Mouse (Mus musculus): ENCODE measurements around the gene Gm10959.

The Gm10959 gene

DNA sequence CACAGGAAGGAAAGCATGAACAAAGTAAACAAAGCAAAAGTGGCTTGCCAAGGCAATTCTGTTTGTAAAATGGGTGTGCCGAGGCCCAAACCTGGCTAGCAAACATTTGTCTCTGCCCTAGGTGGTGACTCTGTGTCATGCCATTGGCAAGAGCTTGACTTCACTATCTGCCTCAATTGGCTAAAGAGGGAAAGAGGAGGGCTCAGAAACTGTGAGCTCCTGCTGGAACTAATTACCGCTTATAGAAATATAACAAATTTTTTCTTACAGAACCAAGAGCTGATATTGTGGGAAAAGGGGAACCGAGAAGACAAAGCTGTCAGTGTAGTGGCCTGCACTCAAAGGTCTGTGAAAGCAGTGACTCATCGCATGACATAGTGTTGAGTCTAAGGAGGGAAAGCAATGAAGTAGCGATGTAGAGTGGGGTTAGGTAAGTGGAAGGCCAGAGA, 30.8 kb downstream of the Gm10959 start:
- peak in 1 of 2 experiments; percentile 21 for DNase-seq (ENCODE audit: low spot score in 2 of 2)

DNA sequence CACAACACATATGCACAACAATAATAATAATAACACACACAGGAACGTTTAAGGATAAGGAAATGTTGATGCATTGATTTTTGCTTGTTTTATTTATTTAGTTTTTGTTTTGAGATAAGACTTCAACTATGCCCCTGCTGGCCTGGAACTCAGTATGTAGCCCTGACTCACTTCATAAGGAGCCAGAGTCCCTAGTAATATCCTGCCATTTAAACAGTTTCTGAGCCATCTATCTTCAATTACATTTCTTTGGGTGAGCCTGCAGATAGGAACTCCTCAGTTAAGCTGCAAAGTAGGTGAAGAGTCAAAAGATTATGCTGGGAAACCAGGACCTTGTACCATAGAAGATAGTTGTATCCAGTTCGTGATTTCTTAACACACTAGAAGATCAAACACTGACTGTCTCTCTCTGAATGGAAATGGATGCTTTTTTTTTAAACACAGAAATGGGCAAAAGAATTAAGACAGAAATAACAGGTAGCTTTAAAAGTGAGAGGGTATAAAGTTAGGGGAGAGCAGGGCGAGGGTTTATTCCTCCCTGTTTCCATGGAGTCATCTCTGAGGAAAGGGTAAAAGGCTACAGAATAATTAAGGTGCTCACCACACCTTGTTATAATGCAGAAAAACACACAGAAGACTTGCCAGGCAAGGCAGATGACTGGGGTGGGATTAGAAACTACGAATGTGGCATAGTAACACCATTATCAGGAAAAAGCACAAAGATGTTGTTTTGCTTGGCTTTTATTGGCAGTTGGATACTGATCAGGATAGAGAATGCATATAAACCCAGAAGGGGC, 31.5 kb downstream of the Gm10959 start:
- DNase-seq (ENCODE audit: low spot score in 2 of 2): no peak

DNA sequence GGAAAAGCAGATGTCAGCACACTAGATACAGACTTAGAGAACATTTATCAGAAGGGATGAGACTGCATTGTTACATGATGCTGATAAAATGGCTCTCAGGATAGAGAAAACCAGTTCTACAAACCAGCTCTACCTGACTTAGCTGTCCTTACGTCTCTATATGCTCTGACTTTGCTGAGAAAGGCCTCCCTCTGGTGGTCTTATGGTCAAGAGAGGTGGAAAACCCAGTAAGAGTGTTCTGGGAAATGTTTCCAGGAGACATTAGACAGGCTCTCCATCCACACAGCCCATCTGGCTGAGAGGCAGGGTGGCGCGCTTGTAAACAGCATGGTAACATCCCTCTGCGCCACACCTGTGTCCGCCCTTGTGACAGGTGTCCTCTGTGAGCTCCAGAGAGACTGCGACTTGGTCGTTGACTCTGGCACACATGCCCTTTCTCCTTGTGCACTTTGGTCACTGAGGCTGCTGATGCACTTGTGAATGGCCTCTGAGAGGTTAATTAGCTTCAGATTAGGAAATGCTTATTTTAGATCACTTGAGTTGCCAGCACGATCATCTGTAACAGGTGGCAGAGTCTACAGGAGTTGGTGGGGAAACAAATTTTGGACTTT, 40.4 kb downstream of the Gm10959 start:
- DNase-seq (ENCODE audit: low spot score in 2 of 2): no peak

DNA sequence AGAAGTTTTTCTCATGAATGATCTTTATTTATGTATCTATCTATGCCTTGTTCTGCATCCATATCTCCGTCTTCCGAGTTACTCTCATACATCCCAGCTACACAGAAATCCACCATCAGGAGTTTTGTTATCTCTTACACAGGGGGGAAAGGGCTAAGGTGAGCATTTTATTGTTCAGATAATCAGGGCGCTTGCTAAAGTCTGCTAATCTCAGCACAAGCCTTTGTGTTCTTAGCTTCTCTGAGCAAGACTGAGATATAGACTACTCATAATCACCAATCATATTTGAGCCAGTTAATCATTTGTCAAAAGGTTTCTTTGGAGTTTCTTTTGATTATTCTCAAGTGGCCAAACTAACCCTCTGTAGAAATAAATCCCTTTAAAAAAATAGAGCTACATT, 41.6 kb downstream of the Gm10959 start:
- no peak for DNase-seq (ENCODE audit: low spot score in 2 of 2)

DNA sequence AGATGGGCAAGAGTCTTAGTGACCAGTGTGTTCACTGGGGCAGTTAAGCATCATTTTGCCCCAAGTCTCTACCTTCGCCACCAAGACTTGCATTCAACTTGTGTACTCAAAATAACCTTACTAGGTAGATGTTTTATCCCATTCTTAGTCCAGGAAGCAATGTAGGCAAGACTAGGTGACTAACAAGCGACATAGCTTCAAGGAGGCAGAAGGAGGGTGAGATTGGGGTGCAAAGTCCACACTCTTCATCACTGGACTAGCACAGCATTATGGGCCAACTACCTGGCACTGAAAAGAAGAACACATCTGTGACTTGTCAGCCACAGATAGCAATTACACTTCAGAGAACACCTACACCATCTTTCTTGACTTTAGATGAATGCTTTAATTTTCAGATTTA, 42.3 kb downstream of the Gm10959 start:
- DNase-seq (ENCODE audit: low spot score in 2 of 2): no peak

DNA sequence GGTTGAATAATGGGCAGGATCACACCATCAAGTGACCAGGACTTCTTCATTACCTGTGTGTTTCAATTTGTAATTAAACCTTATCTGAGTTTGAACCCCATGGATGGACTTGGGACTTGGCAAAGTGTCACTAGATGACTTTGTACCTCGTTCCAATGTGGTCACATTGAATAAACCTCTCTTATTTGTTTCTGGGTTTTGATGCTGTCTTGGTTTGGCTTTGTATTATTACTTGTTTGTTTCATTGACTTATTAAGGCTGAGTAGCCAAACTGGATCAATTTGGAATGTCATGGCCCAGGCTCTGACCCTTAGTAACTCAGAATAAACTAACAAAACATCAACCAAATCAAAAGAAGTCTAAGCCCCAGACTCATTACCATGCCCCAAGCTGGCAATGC, 47.6 kb downstream of the Gm10959 start:
- no peak for DNase-seq (ENCODE audit: low spot score in 2 of 2)

DNA sequence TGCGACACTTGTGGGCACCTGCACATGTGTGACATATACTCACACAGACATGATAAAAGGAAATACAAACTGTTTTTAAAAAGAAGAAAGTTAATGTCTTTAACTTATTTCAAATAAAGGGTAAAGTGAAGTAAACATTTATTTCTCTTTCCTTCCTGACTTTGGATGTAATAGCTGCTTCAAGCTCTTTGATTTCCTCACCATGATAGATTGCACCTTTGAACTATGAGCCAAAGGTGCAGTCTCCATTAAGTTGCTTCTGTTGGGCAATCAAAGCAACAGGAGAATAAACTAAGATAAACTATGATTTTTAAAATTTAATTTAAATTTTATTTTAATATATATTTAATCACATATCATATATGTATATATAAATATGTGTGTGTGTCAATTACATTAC, 50.9 kb downstream of the Gm10959 start:
- DNase-seq (ENCODE audit: low spot score in 2 of 2): no peak

DNA sequence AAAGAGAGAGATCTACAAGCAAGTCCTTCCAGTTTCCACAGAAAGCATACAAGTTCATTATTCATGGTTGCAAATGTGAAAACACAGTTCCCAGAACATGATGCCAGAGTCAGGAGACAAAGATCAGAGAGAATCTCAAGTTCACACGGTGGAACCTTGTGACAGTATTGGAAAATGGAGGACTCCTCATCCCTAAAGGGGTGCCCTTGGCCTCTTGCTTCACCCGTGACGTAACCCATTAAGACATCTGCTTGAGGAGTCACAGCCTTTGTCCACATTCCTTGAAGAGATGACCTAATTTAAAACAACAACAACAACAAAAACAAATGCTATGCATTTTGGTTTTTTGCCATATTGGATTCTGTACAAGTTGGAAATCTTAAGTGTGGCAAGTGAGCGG, 54.1 kb downstream of the Gm10959 start:
- no peak for DNase-seq (ENCODE audit: low spot score in 2 of 2)

Data from urinary bladder, postnatal 4 days (tissue).